Mouse (Mus musculus) fat pad, adult 2 months (tissue): Measurements from ENCODE around the gene Pten.
"Not testable (repeated sequence)": the region's sequence is repeated elsewhere in the genome, so short reads cannot be mapped to it uniquely, and the experiment has no call there.

Experiments used
- DNase-seq: peaks from one replicate; pipeline ENCODE4 v3.0.0-alpha.2; 2011; ENCODE audit warnings: low read depth, low spot score; ENCODE audit errors: extremely low read depth

Gene Pten

GRCm38 (mm10) chr19:32754188-32755000, 2.9 kb upstream of the Pten start:
- DNase-seq: no peak

DNA sequence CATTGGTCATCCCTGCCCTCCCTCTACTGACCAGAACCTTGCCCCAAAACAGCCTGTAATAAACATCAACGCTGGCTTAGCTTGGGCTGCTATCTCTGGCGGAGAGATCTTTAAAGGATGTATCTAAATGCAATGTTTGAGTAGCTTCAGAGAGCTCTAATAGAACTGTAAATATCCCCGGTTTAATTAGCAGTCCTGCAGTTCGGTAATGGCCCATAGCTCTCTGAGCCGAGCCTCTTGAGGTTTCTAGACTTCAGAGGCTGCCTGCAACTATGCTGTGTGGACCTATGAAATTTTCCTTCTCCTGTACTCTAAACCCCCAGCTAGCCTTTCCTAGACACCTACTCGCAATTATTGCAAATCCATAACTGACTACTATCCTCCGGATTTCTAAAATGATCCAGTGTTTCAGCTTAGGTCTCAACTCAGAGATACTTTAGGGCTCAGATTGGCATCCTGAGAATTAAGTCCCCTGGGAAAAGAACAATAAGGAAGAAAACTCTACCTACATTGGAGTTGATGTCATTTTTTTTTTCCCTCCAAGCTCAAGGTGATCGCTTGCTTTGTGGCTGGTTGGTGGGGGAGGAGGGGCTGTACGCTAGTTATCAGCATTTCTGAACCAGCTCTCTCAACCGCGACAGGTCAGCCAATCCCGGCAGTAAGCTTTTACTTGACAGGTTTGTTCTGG, 2.0 kb upstream of the Pten start:
- no peak for DNase-seq

GRCm38 (mm10) chr19:32755792-32756635, 1.3 kb upstream of the Pten start:
- DNase-seq: peak; percentile 80

DNA sequence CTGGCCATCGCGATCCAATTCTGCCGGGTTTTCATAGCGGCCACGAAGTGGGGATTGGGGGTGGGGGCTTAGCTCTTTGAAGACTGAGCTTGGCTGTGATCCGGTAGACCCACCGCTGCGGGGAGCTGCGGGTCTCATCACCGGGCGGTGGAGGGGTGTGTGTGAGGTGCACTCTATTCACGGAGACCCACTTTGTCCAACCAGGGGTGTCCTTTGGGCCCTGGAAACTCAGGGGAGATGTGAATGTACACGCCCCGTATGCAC, 729 bp upstream of the Pten start:
- no peak for DNase-seq

GRCm38 (mm10) chr19:32757831-32758792, 815 bp downstream of the Pten start:
- DNase-seq: no peak

- DNase-seq: no peak
Measured at GRCm38 (mm10) chr19:32758793-32759161, 1.5 kb downstream of the Pten start.

DNA sequence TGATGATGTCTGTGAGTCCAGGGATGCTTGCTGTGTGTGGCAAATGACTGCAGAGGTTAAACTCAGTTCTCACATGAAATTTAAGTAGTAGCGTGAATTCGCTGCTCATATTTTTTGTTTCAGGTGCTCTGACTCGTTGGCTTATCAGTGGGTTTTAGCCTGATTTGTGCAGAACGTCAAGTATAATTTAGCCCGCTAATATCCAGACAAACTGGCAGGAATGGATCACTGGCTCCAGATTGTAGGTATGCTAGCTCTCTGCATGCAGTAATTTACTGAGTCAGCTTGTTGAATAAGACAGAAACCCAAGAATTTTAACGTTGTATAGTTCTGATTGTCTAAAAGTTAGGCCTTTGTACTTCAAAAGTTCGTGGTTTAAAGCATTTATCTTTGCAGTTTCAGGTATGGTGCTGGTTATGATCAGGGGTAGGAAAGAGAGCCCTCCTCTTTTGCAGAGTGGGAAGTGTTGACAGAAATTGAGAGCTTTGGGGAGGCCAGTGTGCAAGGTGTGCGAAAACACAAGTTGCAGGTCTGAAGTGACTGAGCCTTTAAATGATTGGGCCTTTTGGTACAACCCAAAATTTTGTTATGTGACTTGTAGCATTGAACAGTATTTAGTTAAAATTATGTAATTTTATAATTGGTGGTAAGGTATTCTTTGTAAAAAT, 2.2 kb downstream of the Pten start:
- DNase-seq: no peak

DNA sequence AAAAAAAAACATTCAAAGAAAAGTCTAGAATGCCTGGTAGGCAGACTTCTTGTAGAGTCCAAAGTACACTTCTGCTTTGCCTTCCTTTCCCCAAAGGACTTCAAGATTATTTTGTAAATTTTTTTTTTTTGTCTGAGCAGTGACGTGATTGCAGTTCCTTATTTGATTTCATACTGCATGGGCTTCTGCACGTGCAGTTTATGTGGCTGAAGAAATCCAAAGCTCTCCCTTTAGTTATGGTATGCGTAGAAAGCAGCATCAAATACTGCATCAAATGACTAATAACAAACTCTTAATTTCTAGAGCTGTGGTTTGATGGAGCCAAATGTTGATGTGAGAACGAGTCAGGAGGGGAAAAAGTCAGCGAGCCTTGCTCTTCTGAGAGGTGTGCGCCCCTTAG, 3.2 kb downstream of the Pten start:
- no peak for DNase-seq

DNA sequence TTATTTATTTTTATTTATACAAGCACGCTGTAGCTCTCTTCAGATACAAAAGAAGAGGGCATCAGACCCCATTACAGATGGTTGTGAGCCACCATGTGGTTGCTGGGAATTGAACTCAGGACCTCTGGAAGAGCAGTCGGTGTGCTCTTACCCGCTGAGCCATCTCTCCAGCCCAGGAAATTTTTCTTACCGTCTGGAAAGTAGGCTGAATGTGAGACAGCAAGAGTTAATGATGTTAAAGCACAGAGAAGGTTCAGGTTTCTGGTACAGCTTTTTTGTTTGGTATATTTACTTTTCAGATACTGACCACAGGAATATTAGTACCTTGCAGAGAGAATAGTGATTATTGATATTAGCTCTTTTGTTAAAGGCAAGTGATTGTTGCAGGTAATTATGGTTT, 3.9 kb downstream of the Pten start:
- no peak for DNase-seq

- DNase-seq: no peak
Measured at GRCm38 (mm10) chr19:32762493-32762892, 5.2 kb downstream of the Pten start.

GRCm38 (mm10) chr19:32778411-32778810, 21.1 kb downstream of the Pten start:
- DNase-seq: no peak

DNA sequence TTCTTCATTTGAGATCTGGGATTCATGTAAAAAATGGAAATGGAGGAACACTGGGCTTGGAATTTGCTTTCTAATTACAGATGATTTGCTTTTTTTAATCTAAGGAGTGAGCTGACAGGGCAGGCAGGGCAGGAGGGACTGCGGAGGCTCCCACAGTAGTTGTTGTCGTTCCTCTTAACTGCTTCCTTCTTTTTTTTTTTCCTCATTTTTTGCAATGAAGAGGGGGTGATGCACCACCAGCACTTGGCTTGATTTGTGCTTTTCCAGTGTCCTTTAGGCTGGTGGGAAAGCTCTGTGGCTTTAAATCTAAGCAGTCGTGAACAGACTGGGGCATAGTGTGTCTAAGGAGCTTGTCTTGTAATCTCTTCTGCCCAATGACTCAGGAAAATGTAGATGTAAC, 21.8 kb downstream of the Pten start:
- DNase-seq: no peak

GRCm38 (mm10) chr19:32781305-32782071, 24.2 kb downstream of the Pten start:
- no peak for DNase-seq

DNA sequence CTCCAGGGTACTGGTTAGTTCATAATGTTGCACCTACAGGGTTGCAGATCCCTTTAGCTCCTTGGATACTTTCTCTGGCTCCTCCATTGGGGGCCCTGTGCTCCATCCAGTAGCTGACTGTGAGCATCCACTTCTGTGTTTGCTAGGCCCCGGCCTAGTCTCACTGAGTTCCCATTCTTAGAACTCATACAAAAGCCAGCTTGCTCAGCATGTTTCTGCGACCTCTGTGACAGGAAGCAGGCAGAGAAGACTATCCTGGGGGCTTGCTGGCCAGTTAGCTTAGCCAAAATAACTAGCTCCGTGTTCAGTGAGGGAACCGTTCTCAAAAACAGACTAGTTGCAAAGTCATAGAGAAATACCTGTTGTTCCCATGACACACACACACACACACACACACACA, 30.1 kb downstream of the Pten start:
- not testable (repeated sequence) for DNase-seq

- not testable (repeated sequence) for DNase-seq
Measured at GRCm38 (mm10) chr19:32788016-32788415, 30.7 kb downstream of the Pten start.

- no peak for DNase-seq
Measured at GRCm38 (mm10) chr19:32789535-32789934, 32.2 kb downstream of the Pten start.

GRCm38 (mm10) chr19:32792610-32793009, 35.3 kb downstream of the Pten start:
- DNase-seq: no peak

- no peak for DNase-seq
Measured at GRCm38 (mm10) chr19:32793901-32794300, 36.6 kb downstream of the Pten start.

- DNase-seq: no peak
Measured at GRCm38 (mm10) chr19:32800557-32800956, 43.3 kb downstream of the Pten start.
